Mouse (Mus musculus): ENCODE results near the gene Rhoa. TPM values are rescaled to one million over a fixed set of nuclear protein-coding genes. Genes with fewer than 3 reads are reported as not detected.
A peak's percentile ranks its signal among the peaks of the same experiment; 100 is the strongest.
"Not testable (repeated sequence)": the region's sequence is repeated elsewhere in the genome, so short reads cannot be mapped to it uniquely, and the experiment has no call there.

The Rhoa gene
- polyA plus RNA-seq, 1 experiment from 2014 or later = 272 TPM

DNA sequence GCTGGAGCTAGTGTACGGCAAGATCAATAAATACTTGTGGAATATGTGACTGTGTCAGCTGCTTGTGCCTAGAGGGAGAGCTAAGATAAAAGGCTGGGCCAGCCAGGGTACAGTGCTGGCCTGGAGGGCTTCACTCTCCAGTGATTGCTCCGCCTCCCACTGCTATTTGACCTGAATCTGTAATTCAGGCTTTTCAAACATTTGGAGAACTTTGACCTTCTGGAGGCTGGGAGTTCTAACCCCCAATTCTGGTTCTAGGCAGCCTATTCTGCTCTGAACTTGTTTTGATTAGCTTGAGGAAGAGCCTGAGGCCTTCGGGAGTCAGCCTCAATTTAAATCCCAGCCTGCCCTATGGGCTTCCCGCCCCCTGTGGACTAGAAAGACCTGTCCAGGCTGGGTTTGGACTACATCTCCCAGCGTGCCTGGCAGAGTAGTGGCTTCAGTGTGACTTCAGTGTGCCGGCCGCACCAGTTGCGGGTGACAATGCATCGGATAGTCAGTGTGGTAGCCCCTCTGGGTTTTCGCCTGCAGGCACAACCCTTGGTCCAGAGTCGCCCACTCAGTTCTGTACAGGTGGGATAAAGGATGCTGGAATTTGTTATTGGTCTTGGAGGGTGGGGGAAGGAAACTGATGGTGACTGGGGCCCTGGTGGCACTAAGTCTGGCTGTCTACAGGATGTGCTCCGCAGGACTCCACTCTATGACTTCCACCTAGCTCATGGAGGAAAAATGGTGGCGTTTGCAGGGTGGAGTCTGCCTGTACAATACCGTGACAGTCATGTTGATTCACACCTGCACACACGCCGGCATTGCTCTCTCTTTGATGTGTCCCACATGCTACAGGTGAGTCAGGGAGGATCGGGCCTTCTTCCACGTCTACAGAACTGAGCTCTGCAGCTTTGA lies 9.2 kb upstream of the Rhoa start, which contains the start of gene Amt:
Amt (plus strand) TSS at position 401 of the 903 bp plus-strand sequence.
- peak; percentile 71 for DNase-seq (ENCODE audit: low spot score)
- peak within 1 kb of the TSS; percentile 87 for H3K27ac ChIP-seq (replicated peaks)
- peaks cover 48% of the 10 kb centered on the region for H3K36me3 ChIP-seq
- H3K9me3 ChIP-seq (replicated peaks) = no peaks in the 10 kb centered on the region
- H3K4me3 ChIP-seq = peak within 1 kb of the TSS; percentile 59
- H3K27me3 ChIP-seq (ENCODE audit: low read depth, poor library complexity, severe bottlenecking) = no peaks in the 10 kb centered on the region
- H3K4me1 ChIP-seq = peaks cover 25% of the 10 kb centered on the region
- 20% methylated on average over 18 of the region's 18 CpGs for WGBS

DNA sequence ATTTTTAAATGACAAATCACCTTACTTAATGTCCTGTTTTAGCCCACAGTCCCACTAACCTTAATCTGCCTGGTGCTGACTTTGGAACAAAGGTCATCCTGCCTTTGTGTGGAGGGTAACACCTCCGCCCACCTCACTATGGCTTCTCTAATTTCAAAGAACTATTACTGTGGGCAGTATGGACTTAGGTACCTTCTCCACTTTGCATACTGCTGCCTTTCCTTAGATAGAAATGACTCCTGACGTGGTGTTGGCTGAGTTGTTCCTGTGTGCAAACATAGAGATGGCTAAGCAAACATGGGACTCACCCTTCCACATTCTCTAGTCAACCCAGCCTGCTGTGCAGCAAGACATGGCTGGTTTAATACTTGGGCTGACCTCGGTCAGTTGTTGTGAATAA lies 4.1 kb upstream of the Rhoa start:
- DNase-seq (ENCODE audit: low spot score) = no peak
- Histone ChIP-seq H3K4me3 (no peak overlapping the region), H3K4me1 (peaks cover 22% of the 10 kb centered on the region), H3K36me3 (peaks cover 54% of the 10 kb centered on the region), H3K27me3 (ENCODE audit: low read depth, poor library complexity, severe bottlenecking) (no peaks in the 10 kb centered on the region), H3K9me3 (replicated peaks) (no peaks in the 10 kb centered on the region), H3K27ac (replicated peaks) (no peak overlapping the region)
- 90% methylated on average over 3 of the region's 3 CpGs for WGBS

DNA sequence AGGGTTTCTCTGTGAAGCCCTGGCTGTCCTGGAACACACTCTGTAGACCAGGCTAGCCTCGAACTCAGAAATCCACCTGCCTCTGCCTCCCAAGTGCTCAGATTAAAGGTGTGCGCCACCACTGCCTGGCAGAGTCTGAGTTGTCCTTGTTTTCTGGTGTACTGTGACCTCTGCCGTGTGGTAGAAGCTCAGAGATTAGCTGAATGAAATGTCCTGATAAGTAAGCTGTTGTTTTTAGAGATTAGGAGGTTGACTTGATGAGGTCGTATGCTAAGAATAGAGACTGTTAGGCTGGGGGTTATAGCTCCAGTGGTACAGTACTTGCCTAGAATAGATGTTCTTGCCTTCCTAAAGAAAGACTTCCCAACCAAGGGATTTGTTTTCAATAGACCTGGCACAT lies 1.2 kb upstream of the Rhoa start:
- H3K27me3 ChIP-seq (ENCODE audit: low read depth, poor library complexity, severe bottlenecking) = no peaks in the 10 kb centered on the region
- peak overlapping the region; percentile 80 for H3K4me3 ChIP-seq
- peak overlapping the region; percentile 99; the same call in 1 of the 2 replicates for H3K27ac ChIP-seq (replicated peaks)
- H3K36me3 ChIP-seq = peaks cover 47% of the 10 kb centered on the region
- no peaks in the 10 kb centered on the region for H3K9me3 ChIP-seq (replicated peaks)
- no peak for DNase-seq (ENCODE audit: low spot score)
- WGBS = 80% methylated on average over 4 of the region's 4 CpGs
- peaks cover 36% of the 10 kb centered on the region for H3K4me1 ChIP-seq

DNA sequence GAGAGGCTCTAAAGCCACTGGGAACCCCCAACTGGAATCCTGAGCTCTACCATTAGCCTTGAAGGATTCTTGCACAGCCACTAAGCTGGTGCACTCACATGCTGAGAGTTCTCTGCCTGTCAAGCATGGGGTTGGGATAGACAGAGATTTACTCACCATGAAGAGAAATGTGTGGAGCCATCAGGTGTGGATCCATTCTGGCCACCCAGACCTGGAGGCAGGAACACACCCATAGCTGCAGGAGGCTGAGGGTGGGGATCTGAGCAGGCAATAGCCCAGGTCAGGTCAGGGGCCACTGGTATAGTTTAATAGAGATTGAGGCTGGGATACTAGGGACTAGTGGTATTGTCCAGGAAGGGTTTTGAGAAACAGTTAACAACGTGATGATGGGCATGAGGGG lies 759 bp upstream of the Rhoa start:
- H3K27me3 ChIP-seq (ENCODE audit: low read depth, poor library complexity, severe bottlenecking) = no peaks in the 10 kb centered on the region
- H3K9me3 ChIP-seq (replicated peaks) = no peaks in the 10 kb centered on the region
- peak overlapping the region; percentile 80 for H3K4me3 ChIP-seq
- DNase-seq (ENCODE audit: low spot score) = no peak
- peaks cover 45% of the 10 kb centered on the region for H3K36me3 ChIP-seq
- H3K27ac ChIP-seq (replicated peaks) = peak overlapping the region; percentile 99
- 9% methylated on average over 1 of the region's 1 CpGs for WGBS
- peaks cover 40% of the 10 kb centered on the region for H3K4me1 ChIP-seq

DNA sequence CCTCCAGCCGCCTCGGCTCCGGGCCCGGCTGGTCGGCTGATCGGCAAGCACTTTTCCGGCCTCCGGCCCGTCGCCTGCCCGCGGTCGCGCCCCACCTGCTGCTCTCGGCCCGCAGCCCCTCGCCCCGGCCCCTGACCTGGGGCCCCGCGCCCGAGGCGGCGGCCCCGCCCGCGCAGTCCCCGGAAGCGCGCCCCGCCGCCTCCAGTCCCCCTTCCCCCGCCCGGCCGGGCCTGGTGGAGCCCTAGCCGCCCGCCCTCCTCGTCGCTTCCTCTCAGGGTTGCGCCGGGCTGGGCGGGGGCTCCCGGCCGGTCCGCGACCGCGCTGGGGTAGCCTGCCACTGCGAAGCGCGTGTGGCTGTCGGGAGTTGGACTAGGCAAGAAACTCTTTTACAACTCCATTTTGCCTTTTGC lies 647 bp downstream of the Rhoa start:
- H3K4me1 ChIP-seq = peaks cover 41% of the 10 kb centered on the region
- H3K9me3 ChIP-seq (replicated peaks) = no peaks in the 10 kb centered on the region
- peak overlapping the region; percentile 80 for H3K4me3 ChIP-seq
- no peak for DNase-seq (ENCODE audit: low spot score)
- peak overlapping the region; percentile 99 for H3K27ac ChIP-seq (replicated peaks)
- no peaks in the 10 kb centered on the region for H3K27me3 ChIP-seq (ENCODE audit: low read depth, poor library complexity, severe bottlenecking)
- WGBS = under 1% methylated on average over 51 of the region's 51 CpGs
- peaks cover 31% of the 10 kb centered on the region for H3K36me3 ChIP-seq

DNA sequence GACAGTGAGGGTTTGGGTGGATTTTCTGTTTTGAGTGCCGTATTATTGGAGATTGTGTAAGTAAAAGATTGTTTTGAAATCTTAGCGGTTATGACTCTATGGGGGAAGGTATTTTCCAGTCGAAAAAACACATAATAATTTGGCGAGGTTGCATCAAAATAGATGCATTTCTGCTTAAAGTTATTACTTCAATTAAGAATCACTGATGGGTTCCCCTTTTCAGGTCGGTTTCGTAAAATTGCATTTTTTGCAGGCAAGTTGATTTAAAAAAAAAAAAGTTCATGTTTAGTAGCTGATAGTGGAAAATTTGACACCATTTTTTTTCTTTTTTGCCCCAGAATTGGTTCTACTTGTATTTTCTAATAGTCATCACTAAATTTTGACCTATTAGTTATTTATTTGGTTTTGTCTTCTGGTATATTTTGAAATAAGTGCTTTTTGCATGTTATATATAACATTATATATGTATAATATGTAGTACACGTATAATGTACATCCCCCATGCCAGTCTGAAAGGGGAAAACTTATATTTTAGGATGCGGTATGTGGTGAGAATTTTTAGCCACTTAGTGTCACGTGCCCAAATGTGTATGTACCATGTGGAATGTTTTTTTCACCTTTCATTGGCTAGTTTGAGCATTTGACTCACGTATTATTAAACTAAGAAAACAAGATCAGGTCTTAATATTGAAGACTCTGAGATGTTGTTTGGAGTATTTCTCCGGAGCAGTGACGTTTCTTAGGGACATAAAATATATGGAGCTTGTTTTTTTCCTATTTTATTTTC lies 1.3 kb downstream of the Rhoa start:
- WGBS = 29% methylated on average over 12 of the region's 12 CpGs
- Histone ChIP-seq H3K27ac (replicated peaks) (peak overlapping the region; percentile 99), H3K4me1 (peaks cover 41% of the 10 kb centered on the region), H3K36me3 (peaks cover 27% of the 10 kb centered on the region), H3K9me3 (replicated peaks) (no peaks in the 10 kb centered on the region), H3K27me3 (ENCODE audit: low read depth, poor library complexity, severe bottlenecking) (no peaks in the 10 kb centered on the region), H3K4me3 (peak overlapping the region; percentile 80)
- DNase-seq (ENCODE audit: low spot score) = no peak

DNA sequence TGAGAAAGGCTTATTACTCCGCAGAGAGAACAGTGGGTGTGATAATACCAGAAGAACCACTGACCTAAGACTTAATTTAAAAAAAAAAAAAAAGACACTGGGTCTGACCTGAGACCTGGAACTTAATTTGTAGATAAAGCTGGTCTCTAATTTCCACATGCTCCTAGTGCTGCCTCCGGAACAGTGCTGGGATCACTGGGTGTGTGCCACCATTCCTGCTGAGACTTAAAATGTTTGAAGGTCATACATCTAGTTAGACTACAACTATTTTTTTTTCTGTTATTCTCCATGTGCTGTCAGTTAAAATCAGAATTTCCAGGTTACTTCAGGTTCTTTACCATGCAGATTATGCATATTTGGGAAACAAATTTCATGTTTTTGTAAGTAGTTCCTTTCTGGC lies 2.2 kb downstream of the Rhoa start:
- Histone ChIP-seq H3K4me3 (peak overlapping the region; percentile 80), H3K27me3 (ENCODE audit: low read depth, poor library complexity, severe bottlenecking) (no peaks in the 10 kb centered on the region), H3K9me3 (replicated peaks) (no peaks in the 10 kb centered on the region), H3K4me1 (peaks cover 41% of the 10 kb centered on the region), H3K36me3 (peaks cover 18% of the 10 kb centered on the region), H3K27ac (replicated peaks) (no peak overlapping the region)
- 77% methylated on average over 2 of the region's 2 CpGs for WGBS
- no peak for DNase-seq (ENCODE audit: low spot score)

DNA sequence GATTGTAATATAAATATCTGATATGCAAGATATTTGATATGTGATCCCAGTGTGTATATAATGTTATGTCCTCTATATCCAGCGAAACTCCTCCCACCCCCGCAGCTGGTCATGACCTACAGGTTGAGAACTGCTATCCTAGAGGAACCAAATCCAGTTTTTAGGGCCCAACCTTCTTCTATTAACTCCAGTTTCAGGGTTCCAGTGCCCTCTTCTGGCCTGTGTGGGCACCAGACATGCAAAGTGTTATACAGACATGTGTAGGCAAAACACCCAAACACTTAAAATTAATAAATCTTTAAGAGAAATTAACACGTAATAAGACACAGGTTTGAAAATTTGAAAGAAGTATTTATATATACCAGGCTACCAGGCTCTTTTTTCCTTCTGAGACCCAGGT lies 11.6 kb downstream of the Rhoa start:
- no peaks in the 10 kb centered on the region for H3K27me3 ChIP-seq (ENCODE audit: low read depth, poor library complexity, severe bottlenecking)
- H3K4me1 ChIP-seq = no peaks in the 10 kb centered on the region
- no peaks in the 10 kb centered on the region for H3K9me3 ChIP-seq (replicated peaks)
- 98% methylated on average over 3 of the region's 3 CpGs for WGBS
- H3K4me3 ChIP-seq = no peak overlapping the region
- DNase-seq (ENCODE audit: low spot score) = no peak
- H3K27ac ChIP-seq (replicated peaks) = no peak overlapping the region
- peaks cover 80% of the 10 kb centered on the region for H3K36me3 ChIP-seq

DNA sequence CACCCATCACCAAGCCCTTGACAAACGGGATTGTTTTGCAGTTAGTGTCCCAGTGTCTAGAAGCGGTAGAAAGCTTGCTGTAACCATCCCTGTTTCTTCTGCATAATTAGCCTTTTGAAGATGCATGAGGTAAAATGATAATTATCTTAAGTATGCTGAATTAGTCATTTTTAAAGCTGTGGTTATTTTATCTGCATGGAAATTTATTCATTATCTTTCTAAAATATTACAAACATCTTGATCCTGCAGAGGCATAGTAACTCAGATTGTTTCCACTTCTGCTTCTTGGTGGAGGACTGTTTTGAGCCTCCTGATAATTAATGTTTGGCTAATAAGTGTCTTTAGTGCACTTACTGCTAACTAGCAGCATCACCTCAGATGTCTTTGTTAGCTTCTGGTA lies 12.5 kb downstream of the Rhoa start:
- peaks cover 87% of the 10 kb centered on the region for H3K36me3 ChIP-seq
- WGBS = 95% methylated on average over 2 of the region's 2 CpGs

DNA sequence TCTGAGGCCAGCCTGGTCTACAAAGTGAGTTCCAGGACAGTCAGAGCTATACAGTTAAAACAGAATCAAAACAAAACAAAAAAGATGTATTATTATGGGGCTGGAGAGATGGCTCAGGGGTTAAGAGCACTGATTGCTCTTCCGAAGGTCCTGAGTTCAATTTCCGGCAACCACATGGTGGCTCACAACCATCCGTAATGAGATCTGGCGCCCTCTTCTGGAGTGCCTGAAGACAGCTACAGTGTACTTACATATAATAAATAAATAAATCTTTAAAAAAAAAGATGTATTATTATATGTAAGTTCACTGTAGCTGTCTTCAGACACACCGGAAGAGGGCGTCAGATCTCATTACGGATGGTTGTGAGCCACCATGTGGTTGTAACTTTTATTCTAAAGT lies 16.1 kb downstream of the Rhoa start:
- H3K9me3 ChIP-seq (replicated peaks); DNase-seq (ENCODE audit: low spot score); H3K27ac ChIP-seq (replicated peaks); H3K27me3 ChIP-seq (ENCODE audit: low read depth, poor library complexity, severe bottlenecking); H3K4me1 ChIP-seq; H3K4me3 ChIP-seq: not testable (repeated sequence)
- WGBS = 91% methylated on average over 7 of the region's 7 CpGs
- H3K36me3 ChIP-seq = peaks cover 93% of the 10 kb centered on the region

More for the DNA sequence above, 12.5 kb downstream of the Rhoa start:
- Histone ChIP-seq H3K27me3 (ENCODE audit: low read depth, poor library complexity, severe bottlenecking) (no peaks in the 10 kb centered on the region), H3K4me3 (no peak overlapping the region), H3K4me1 (no peaks in the 10 kb centered on the region), H3K9me3 (replicated peaks) (no peaks in the 10 kb centered on the region), H3K27ac (replicated peaks) (no peak overlapping the region)
- no peak for DNase-seq (ENCODE audit: low spot score)

DNA sequence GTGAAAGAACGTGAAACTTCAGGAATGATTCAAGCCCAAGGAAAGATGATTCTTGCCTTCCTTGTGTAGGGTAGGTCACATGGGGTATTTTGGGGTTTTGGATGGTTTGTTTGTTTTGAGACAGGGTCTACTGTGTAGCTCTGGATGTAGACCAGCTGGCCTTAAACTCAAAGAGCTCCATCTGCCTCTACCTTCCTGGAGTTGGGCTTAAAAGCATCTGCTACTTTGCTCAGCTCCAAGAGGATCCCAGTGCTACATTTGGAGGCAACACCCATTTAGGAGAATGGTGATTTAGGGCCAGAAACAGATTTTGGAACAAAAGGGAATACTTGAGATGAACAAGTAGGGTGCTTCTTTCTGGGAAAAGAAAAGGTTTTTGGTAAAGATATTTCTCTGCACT lies 18.9 kb downstream of the Rhoa start:
- Histone ChIP-seq H3K4me3 (no peak overlapping the region), H3K9me3 (replicated peaks) (no peaks in the 10 kb centered on the region), H3K27me3 (ENCODE audit: low read depth, poor library complexity, severe bottlenecking) (no peaks in the 10 kb centered on the region), H3K4me1 (no peaks in the 10 kb centered on the region), H3K36me3 (peaks cover 94% of the 10 kb centered on the region), H3K27ac (replicated peaks) (no peak overlapping the region)
- DNase-seq (ENCODE audit: low spot score) = no peak
- 98% methylated on average over 1 of the region's 1 CpGs for WGBS

DNA sequence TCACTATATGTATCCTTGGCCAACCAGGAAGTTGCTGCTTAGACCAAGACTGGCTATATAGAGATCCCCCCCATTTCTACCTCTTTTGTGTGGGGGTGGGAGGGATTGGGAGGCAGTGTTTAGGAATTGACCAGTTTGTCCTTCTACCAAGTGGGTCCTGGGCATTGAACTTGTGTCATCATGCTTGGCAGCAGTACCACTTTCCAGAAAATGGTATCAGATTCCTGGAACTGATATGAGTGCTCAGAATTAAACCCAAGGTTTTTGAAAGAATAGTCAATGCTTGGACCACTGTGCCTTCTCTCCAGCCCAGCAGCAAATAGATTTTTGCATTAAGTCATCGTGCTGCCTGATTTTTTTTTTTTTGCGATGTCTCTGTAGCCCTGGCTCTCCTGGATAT lies 19.9 kb downstream of the Rhoa start:
- Histone ChIP-seq H3K27ac (replicated peaks) (no peak overlapping the region), H3K4me1 (no peaks in the 10 kb centered on the region), H3K36me3 (peaks cover 94% of the 10 kb centered on the region), H3K4me3 (no peak overlapping the region), H3K9me3 (replicated peaks) (no peaks in the 10 kb centered on the region), H3K27me3 (ENCODE audit: low read depth, poor library complexity, severe bottlenecking) (no peaks in the 10 kb centered on the region)
- 99% methylated on average over 2 of the region's 2 CpGs for WGBS
- no peak for DNase-seq (ENCODE audit: low spot score)

Measured in midbrain, embryonic 10.5 days (tissue).